Mouse (Mus musculus) right cerebral cortex, postnatal 14 days (tissue): ENCODE measurements around the gene Cdc37.
A peak's percentile ranks its signal among the peaks of the same experiment; 100 is the strongest.

Experiments
- DNase-seq: peaks from one replicate; pipeline ENCODE4 v3.0.0; 2022

Gene Cdc37

GRCm38 (mm10) chr9:21135329-21135890 lies 14.4 kb downstream of the Cdc37 start:
- DNase-seq: no peak

- no peak for DNase-seq
Measured at GRCm38 (mm10) chr9:21134595-21135328, 15.0 kb downstream of the Cdc37 start.

DNA sequence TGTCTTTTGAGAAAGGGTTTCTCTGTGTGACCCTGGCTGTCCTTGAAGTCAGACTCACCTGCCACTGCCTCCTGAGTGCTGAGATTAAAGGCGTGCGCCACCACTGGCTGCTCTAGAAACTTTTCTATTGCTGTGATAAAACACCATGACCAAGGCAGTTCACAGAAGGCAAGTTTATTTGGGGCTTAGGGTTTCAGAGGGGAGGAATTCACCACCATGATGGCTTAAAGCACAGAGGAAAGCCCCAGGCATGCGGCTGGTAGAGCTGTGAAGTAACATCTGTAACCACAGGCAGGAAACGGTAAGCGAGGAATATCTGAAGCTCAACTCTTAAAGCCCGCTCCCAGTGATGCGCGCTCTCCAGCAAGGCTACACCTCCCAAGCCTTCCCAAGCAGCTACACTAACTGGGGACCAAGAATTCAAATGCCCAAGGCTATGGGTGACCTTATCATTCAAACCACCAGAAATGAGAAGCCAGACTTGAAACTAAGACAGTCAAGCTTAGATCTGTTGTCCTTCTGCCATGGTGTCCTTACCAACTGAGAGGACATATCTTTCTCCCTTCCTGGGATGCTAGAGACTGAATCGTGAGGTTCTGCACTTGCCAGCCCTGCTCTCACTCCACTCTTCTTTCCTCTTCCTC lies 16.6 kb downstream of the Cdc37 start:
- no peak for DNase-seq

- DNase-seq: no peak
Measured at GRCm38 (mm10) chr9:21132102-21132775, 17.5 kb downstream of the Cdc37 start.

- DNase-seq: peak; percentile 90
Measured at GRCm38 (mm10) chr9:21131059-21131956, 18.5 kb downstream of the Cdc37 start, which contains the start of gene Tyk2. Gene Tyk2 (minus strand): TSS chr9:21131243.

DNA sequence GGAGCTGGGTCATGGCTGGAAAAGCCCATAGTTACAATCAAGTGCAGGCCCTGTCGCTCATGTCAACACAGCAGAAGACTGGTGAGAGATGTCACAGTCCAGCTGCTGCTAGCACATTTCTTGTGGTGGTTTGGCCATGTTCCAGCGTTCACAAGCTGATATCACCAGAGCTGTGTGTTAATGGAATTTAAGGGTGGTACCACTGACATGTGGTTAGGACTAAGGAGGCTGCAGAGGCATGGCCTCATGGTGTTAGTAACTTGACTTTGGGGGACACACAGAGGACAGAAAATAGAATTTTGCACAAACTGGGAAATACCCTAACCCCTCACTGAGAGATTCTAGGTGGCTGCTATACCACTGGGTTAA lies 23.5 kb downstream of the Cdc37 start:
- DNase-seq: no peak

DNA sequence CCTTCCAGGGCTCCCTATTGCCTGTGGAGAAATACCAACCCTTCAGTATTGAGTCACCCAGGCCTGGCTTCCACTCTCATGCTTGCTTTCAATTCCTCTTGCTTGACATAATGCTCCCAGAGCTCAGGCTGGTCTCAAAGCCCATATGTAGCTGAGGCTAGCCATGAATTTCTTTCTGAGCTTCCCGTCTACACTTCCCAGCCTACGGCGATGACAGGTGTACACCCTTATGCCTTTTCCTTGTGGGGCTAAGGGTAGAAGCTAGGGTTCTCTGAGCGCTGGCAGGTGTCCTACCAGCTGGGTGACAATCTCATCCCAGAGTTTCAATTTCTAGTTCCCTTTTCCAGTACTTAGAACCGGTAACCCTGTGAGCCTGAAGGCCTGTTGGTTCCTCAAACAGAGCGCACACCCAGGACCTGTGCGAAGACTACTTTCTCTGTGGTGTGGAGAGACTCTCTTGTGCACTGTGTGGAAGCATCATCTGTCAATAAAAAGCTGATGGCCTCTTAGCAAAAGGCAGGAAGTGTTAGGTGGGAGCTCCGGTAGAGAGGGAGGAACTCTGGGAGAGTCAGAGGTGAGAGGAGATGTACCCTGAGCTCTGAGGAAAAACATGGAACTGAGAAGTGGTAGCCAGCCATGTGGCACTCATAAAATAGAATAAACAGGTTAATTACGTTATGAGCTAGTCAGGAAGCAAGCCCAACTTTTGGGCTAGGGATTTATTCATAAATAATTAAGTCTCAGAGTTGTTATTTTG lies 24.1 kb downstream of the Cdc37 start:
- DNase-seq: no peak

DNA sequence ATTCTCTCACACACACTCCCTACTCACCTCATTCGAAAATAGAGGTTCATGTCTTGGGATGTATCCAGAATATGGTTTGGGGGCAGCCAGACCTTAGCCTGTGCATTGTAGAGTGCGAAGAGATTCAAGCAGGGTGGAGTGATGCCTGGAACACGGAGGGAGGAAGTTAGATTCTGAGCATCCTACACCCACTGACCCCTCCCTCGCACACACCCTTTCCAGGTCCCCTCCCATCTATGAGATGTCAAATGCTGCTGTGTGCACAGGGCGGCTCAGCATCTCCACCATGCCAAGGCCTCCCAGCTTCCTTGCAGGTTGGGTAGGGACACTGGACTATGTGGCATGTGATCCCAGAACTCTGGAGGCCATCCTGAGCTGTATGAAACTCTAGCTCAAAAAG lies 24.9 kb downstream of the Cdc37 start:
- no peak for DNase-seq

GRCm38 (mm10) chr9:21121483-21121882 lies 28.3 kb downstream of the Cdc37 start:
- DNase-seq: no peak

GRCm38 (mm10) chr9:21117073-21117472 lies 32.7 kb downstream of the Cdc37 start:
- DNase-seq: no peak

- no peak for DNase-seq
Measured at GRCm38 (mm10) chr9:21115105-21115504, 34.7 kb downstream of the Cdc37 start.

DNA sequence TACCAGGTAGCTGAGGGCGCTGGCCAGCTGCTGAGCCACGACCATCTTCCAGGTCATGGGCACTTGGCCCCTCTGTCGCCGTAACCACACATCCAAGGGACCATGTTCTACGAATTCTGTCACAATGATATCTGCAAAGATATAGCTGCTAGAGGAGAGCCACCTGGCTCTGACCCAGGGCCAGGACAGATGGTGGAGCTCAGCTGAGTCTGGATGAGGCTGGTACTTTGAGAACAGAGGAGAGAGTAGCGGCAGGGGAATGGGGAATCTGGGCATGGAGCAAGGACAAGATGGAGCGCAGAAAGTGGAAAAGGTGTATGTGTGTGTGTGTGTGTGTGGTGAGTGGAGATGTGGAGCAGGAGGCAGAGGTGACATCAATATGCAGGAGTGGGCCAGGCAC lies 35.6 kb downstream of the Cdc37 start:
- no peak for DNase-seq

DNA sequence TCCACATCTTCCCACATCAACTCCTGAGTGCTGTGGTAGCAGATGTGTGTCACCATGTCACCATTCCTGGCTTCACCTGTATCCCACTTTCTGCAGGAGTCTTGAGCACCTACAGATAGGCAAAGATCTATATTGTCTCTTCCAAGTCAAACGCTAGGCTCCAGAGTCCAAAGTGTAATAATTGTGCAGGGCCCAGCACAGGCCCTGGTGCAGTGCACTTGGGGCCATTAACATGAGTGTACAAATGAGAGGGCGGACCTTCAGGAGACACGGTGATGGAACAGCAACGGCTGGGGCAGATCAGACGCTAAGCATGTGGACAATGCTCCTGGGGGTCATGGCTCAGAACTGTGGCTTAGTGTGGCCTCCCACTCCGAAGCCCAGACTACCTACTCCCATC lies 36.0 kb downstream of the Cdc37 start:
- no peak for DNase-seq

- no peak for DNase-seq
Measured at GRCm38 (mm10) chr9:21107607-21108237, 42.1 kb downstream of the Cdc37 start.

DNA sequence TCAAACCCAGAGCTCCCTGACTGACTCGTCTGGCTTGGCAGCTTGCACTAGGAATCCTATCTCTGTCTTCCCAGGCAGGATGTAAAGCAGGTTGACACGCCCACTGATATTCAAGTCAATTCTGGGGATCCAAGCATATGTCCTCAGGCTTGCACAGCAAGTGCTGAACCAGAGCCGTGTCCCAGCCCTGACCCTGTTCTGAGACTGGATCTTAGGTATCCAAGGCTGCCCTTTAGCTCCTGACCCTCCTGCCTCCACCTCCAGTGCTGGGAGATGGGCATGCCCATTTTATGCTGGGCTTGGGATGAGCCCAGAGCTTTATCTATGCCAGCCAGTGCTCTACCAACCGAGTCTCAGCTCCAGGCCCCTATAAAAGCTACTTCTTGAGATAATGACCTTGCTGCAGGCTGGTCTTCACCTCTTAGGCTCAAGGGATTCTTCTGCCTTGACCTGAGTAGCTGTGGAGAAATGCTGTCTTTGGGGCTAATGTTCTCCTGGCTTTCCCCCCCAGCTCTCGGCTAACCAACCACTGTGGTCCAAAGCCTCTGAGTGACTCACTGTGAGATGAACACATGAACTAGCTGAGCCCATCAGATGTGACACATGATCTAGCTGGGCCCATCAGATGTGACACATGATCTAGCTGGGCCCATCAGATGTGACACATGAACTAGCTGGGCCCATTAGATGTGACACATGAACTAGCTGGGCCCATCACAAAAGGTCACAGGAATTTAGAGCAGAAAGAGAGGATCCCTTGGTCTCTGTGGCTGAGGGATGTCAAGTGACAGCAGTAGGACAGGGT lies 43.8 kb downstream of the Cdc37 start:
- no peak for DNase-seq

GRCm38 (mm10) chr9:21104814-21105213 lies 45.0 kb downstream of the Cdc37 start:
- no peak for DNase-seq

DNA sequence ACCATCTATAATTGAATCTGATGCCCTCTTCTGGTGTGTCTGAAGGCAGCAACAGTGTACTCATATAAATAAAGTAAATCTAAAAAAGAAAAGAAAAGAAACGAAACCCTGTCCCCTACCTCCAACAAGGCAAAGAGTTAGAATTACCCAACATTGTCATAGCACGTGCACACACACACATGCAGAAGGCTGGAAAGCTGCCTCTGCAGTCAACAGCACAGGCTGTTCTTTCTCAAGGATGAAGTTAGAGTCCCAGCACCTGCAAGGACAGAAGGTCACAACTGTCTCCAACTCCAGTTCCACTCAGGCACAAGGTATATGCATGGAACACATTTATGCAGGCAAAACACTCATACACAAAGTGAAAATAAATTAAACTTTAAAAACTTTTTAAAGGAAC lies 47.7 kb downstream of the Cdc37 start:
- no peak for DNase-seq

DNA sequence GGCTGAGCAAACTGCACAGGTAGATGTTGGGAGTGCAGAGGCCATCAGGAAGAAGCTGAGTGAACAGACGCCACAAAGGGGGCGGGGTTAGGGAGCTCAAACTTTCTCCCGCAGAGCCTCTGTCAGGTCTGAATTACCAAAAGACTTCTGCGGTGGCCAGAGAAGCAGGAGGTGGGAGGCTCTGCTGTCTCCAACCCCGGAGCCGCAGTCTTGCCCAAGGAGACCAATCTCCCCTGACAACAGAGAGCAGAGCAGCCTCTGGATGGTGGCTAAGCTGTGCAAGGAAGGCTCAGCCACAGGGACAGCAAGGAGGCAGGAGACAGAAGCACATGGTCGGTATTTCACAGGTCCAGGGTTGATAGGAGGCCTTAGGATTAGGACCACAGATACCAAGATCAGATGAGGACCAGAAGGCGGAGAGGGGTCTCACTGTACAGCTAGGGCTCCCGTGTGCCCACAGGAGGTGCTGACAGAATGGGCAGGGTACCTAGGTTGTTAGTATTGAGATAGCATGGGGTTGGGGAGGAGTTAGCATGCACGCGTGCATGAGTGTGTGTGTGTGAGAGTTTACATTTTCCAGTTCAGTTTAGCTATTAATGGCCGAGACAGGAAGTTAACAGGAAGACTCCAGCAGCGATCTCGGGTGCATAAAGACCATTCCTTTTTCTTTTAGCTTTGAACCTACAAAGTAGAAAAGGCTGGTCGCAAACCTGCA lies 49.2 kb downstream of the Cdc37 start:
- DNase-seq: no peak

- DNase-seq: no peak
Measured at GRCm38 (mm10) chr9:21097793-21098192, 52.0 kb downstream of the Cdc37 start.

DNA sequence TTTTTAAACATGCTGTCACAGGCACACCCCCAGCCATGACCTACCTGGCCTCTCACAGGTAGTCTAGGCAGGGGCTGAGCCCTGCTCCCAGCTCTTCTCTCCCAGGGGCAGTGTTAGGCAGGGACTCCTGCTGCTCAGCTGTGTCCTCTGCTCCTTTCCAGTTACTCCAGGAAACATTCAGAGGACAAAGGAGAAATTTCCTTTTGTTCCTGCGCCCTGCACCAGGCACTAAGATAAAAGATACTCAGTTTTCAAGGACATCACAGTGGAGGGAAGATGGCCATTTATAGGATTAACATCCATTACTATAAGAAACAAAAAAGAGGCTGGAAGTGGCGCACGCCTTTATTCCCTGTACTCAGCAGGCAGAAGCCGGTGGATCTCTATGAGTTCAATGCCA lies 53.8 kb downstream of the Cdc37 start:
- DNase-seq: no peak
